ENCODE assay signal across 16 mouse cellular contexts in the genomic region with DNA sequence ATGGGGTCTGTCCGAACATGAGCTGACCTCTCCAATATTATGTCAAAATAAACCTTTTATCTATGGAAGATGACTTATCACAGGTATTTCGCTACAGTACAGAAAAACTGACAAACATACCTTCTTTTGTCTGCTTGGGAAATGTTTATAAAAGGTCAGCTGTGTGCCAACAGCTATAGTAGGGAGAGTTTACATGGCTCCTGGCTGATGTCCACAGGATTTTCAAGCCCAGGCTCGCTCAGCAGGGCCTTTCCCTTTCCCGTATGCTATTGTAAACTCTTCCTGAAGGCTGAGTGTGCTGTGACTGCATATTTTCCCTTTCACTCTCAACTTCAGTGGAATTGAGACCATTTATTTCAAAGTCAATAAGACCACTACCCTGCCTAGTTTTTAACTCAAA.
"Had no signal": no experiment of that assay in that cellular context is flagged by ENCODE, and none has a peak within 500 bp of the region (broad histone marks: within the 10 kb centered on the region; RNA-seq: fewer than 3 reads in every experiment).

No protein-coding gene starts in this region.

- H3K27ac ChIP-seq: intestine, embryonic 15.5 days; kidney, embryonic 15.5 days; limb, embryonic 10.5 days; limb, embryonic 13.5 days; liver, embryonic 13.5 days; lung, embryonic 15.5 days had no signal

- H3K9me3 ChIP-seq: intestine, embryonic 15.5 days; kidney, embryonic 15.5 days; limb, embryonic 10.5 days; liver, embryonic 13.5 days; lung, embryonic 15.5 days had no signal

- DNase-seq: kidney, adult 11 months; kidney, adult 8-10 months; kidney, postnatal 14 days; layer of hippocampus, postnatal 36 days; liver; liver, embryonic 13.5 days; lung, postnatal 4 days; midbrain, embryonic 14.5 days; thymus, adult 18-20 months; thymus, postnatal 36 days had no signal

- H3K27me3 ChIP-seq: intestine, embryonic 15.5 days; kidney, embryonic 15.5 days; limb, embryonic 13.5 days; liver, embryonic 13.5 days; lung, embryonic 15.5 days had no signal

- H3K9ac ChIP-seq: intestine, embryonic 15.5 days; kidney, embryonic 15.5 days; limb, embryonic 13.5 days; liver, embryonic 13.5 days; lung, embryonic 15.5 days had no signal

- H3K4me2 ChIP-seq: intestine, embryonic 15.5 days; kidney, embryonic 15.5 days; limb, embryonic 13.5 days; liver, embryonic 13.5 days; lung, embryonic 15.5 days; midbrain, embryonic 11.5 days had no signal

- ATAC-seq: intestine, embryonic 15.5 days had no signal

- H3K4me1 ChIP-seq: intestine, embryonic 15.5 days; kidney, embryonic 15.5 days; liver, embryonic 13.5 days had no signal

- H3K36me3 ChIP-seq: intestine, embryonic 15.5 days; kidney, embryonic 15.5 days; limb, embryonic 10.5 days; limb, embryonic 13.5 days; liver, embryonic 13.5 days had no signal

- H3K4me3 ChIP-seq: intestine, embryonic 15.5 days; kidney, embryonic 15.5 days; limb, embryonic 10.5 days; limb, embryonic 13.5 days; liver, embryonic 13.5 days; lung, embryonic 15.5 days had no signal
